Comparison of ENCODE assay signal across 7 mouse cellular contexts in the genomic region with DNA sequence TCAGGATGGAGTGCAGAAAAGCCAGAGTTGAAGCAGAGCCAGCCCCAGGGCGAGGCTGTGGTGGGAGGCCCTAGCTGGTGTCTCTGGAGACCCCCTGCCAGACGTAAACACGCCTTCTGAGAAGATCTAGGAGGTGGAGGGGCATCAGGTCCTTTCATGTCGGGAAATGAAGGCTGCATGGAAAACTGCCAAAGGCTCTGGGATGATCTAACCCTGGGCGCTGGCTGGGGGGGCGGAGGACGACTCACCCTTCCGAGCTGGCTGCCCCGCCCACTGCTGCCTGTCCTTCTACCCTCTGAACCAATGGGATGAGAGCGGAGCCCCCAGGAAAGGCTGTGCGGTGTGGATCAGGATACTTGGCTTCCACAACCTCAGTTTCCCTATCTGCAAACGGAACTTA. TPM values are rescaled to one million over a fixed set of nuclear protein-coding genes. Genes with fewer than 3 reads are reported as not detected.
DNase-seq lines count a peak whose midpoint lies in the region; TF ChIP-seq lines count a peak whose summit lies in the region.

No protein-coding gene starts in this region.

- DNase-seq in NIH3T3 (ENCODE audit: low read depth), result peak; percentile 83
- no peak for DNase-seq in heart, embryonic 10.5 days (ENCODE audit: low spot score)
- DNase-seq in kidney, postnatal 4 days, result peak; percentile 45 to 67
- no peak for DNase-seq in spleen, postnatal 10 days (ENCODE audit: low spot score in 2 of 2)
- no peak for DNase-seq in spleen, adult 12 weeks (ENCODE audit: low spot score)
- no peak for DNase-seq in spleen, adult 18-20 months

- WGBS in heart, embryonic 10.5 days, result 71% methylated on average over 12 of the region's 12 CpGs

- TF ChIP-seq CTCF in ES-Bruce4 (IDR thresholded peaks at IDR 0.05; ENCODE audit: low read depth, low read length), result no peak

- no peak for TF ChIP-seq EP300 in ES-Bruce4 (IDR thresholded peaks at IDR 0.05; ENCODE audit: insufficient read depth, low read depth, low read length)

- H3K4me1 ChIP-seq in ES-Bruce4 (ENCODE audit: control insufficient read depth, insufficient read depth, low read length), result peaks cover 21% of the 10 kb centered on the region
- H3K4me1 ChIP-seq in heart, embryonic 10.5 days, result peaks cover 68% of the 10 kb centered on the region

- H3K9ac ChIP-seq in ES-Bruce4 (ENCODE audit: low read depth, poor library complexity, severe bottlenecking), result no peak overlapping the region

- no peaks in the 10 kb centered on the region for H3K9me3 ChIP-seq in ES-Bruce4 (replicated peaks; ENCODE audit: control insufficient read depth, insufficient read depth, low read length, poor library complexity, severe bottlenecking)
- H3K9me3 ChIP-seq in heart, embryonic 10.5 days, result no peaks in the 10 kb centered on the region

- H3K27ac ChIP-seq in ES-Bruce4 (ENCODE audit: insufficient read depth, low read length), result peak overlapping the region; percentile 62
- H3K27ac ChIP-seq in heart, embryonic 10.5 days, result 0 out of 2 replicates have a peak overlapping the region, but pooled peaks have one; percentile 42

- H3K4me3 ChIP-seq in ES-Bruce4 (ENCODE audit: low read depth, low read length), result no peak overlapping the region
- H3K4me3 ChIP-seq in heart, embryonic 10.5 days, result no peak overlapping the region

- no peaks in the 10 kb centered on the region for H3K27me3 ChIP-seq in ES-Bruce4 (ENCODE audit: control insufficient read depth, insufficient read depth, low read length, poor library complexity, severe bottlenecking)
- H3K27me3 ChIP-seq in heart, embryonic 10.5 days (ENCODE audit: insufficient read depth, poor library complexity, severe bottlenecking), result no peaks in the 10 kb centered on the region

- H3K36me3 ChIP-seq in ES-Bruce4 (ENCODE audit: control insufficient read depth, insufficient read depth, low read length, poor library complexity, severe bottlenecking), result no peaks in the 10 kb centered on the region
- H3K36me3 ChIP-seq in heart, embryonic 10.5 days, result peaks cover 43% of the 10 kb centered on the region

- TF ChIP-seq POLR2A in ES-Bruce4 (IDR thresholded peaks at IDR 0.05; ENCODE audit: insufficient read depth, low read length), result no peak

RNA-seq across cellular contexts. Expression of a gene that starts 16.4 kb away (rescaled TPM):
- 91.5 and 94.2 TPM in 2 replicates for polyA plus RNA-seq in ES-Bruce4 (2011; ENCODE audit: insufficient read depth, insufficient read length, low read depth, missing spikeins)
- 64.1 and 74.8 TPM in 2 replicates for polyA plus RNA-seq in heart, embryonic 10.5 days (2016; fragmentation: Nextera tagmentation; extraction: Ambion mirVana)

Comparison
In these comparisons a context has a peak if more than half of its experiments do, and no peak if none do; other contexts are left out.
1. DNase-seq: peak in NIH3T3 (single experiment) and kidney, postnatal 4 days (2 of 2); none in heart, embryonic 10.5 days (single experiment), spleen, postnatal 10 days (0 of 2), spleen, adult 12 weeks (single experiment) and spleen, adult 18-20 months (0 of 2).